Mouse (Mus musculus) heart, embryonic 10.5 days (tissue): Measurements from ENCODE around the gene Mvb12a. TPM values are rescaled to one million over a fixed set of nuclear protein-coding genes. Genes with fewer than 3 reads are reported as not detected.

ENCODE experiments used
- DNase-seq: peaks from one replicate; pipeline ENCODE4 v3.0.0-alpha.2; 2017; ENCODE audit warnings: low spot score
- H3K27ac ChIP-seq: fragments of 300-500 bp; sonication (generic); 2 replicates; pipeline ENCODE4 v1.5.1; 2016; ENCODE audit warnings: mild to moderate bottlenecking
- H3K27me3 ChIP-seq: fragments of 300-500 bp; sonication (generic); 2 replicates; pipeline ENCODE4 v1.6.1; 2016; ENCODE audit warnings: mild to moderate bottlenecking; ENCODE audit not compliant: poor library complexity, insufficient read depth, severe bottlenecking
- H3K36me3 ChIP-seq: fragments of 300-500 bp; sonication (generic); 2 replicates; pipeline ENCODE4 v1.6.1; 2016; ENCODE audit warnings: mild to moderate bottlenecking, moderate library complexity
- H3K4me1 ChIP-seq: fragments of 300-500 bp; sonication (generic); 2 replicates; pipeline ENCODE4 v1.6.1; 2016; ENCODE audit warnings: mild to moderate bottlenecking
- H3K4me3 ChIP-seq: fragments of 300-500 bp; sonication (generic); 2 replicates; pipeline ENCODE4 v1.5.1; 2016; ENCODE audit warnings: mild to moderate bottlenecking, moderate library complexity
- H3K9me3 ChIP-seq: fragments of 300-500 bp; sonication (generic); 2 replicates; pipeline ENCODE4 v1.6.1; 2016; ENCODE audit warnings: mild to moderate bottlenecking, moderate library complexity
- WGBS: fragments of 180-500 bp; shearing (Covaris S2); methylation state at CpG from one replicate; pipeline ENCODE4 v1.1.7; 2016; 5-methylcytosine and 5-hydroxymethylcytosine counted together
- polyA plus RNA-seq: library from polyadenylated mRNA; unstranded; fragments of >200 nt; fragmentation: Nextera tagmentation; extraction: Ambion mirVana; gene quantifications from 2 replicates; pipeline ENCODE4 v1.2.1, GENCODE M21; 2016

The Mvb12a gene
- polyA plus RNA-seq, 1 experiment from 2014 or later = 75.6 TPM

DNA sequence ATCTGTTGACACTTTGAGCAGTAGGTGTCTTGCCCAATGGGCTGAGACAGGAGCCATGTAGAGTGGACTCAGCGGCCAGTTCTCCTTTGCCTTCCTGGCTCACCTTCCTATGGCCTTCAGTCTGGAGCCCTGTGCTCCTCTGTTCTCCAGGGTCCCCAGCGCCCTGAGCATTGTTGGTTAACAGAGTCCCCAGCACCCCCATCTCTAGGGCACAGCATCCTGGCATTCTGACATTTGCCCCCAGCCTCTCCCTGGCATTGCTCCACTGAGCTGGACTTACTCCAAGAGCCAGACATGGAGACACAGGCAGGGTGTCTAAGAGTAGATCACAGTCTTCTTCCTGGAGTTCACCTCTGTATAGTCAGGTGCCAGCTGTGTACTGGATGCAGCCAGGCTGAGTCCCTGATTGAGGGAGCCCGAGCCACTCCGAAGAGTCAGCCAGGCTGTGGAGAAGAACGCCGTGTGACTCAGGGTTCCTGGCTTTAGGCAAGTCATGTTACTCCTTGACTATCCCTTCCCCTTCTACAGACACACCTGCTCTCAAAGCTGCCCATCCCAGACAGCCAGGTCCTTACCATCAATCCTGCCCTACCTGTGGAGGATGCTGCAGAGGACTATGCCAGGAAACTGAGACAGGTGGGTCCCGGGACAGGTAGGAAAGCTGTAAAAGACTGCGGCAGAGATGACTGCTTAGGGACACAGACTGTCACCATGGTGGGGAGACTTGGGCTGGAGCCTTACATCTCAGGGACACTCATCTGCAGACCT lies 51.0 kb downstream of the Mvb12a start:
- H3K36me3 ChIP-seq = peaks cover 12% of the 10 kb centered on the region; the same call in 1 of the 2 replicates
- peak; percentile 74 for DNase-seq
- 91% methylated on average over 8 of the region's 8 CpGs for WGBS
- H3K27ac ChIP-seq = no peak overlapping the region
- no peak overlapping the region for H3K4me3 ChIP-seq
- peaks cover 35% of the 10 kb centered on the region for H3K4me1 ChIP-seq
- H3K9me3 ChIP-seq = no peaks in the 10 kb centered on the region
- H3K27me3 ChIP-seq = peaks cover 9% of the 10 kb centered on the region

GRCm38 (mm10) chr8:71594324-71594722 lies 51.6 kb downstream of the Mvb12a start:
- Histone ChIP-seq H3K4me3 (no peak overlapping the region), H3K27me3 (peaks cover 14% of the 10 kb centered on the region), H3K27ac (no peak overlapping the region), H3K9me3 (no peaks in the 10 kb centered on the region), H3K4me1 (peaks cover 35% of the 10 kb centered on the region), H3K36me3 (peaks cover 17% of the 10 kb centered on the region; the same call in 1 of the 2 replicates)
- DNase-seq = no peak
- WGBS = 96% methylated on average over 4 of the region's 4 CpGs

GRCm38 (mm10) chr8:71595862-71596261 lies 53.1 kb downstream of the Mvb12a start:
- Histone ChIP-seq H3K36me3 (peaks cover 25% of the 10 kb centered on the region; the same call in 1 of the 2 replicates), H3K27me3 (peaks cover 30% of the 10 kb centered on the region), H3K4me1 (peaks cover 32% of the 10 kb centered on the region), H3K9me3 (no peaks in the 10 kb centered on the region), H3K4me3 (peak overlapping the region; percentile 25), H3K27ac (no peak overlapping the region)
- DNase-seq = peak; percentile 92
- 10% methylated on average over 27 of the region's 27 CpGs for WGBS

GRCm38 (mm10) chr8:71596384-71596783 lies 53.7 kb downstream of the Mvb12a start:
- Histone ChIP-seq H3K27me3 (peaks cover 35% of the 10 kb centered on the region), H3K36me3 (peaks cover 25% of the 10 kb centered on the region; the same call in 1 of the 2 replicates), H3K4me1 (peaks cover 28% of the 10 kb centered on the region), H3K27ac (no peak overlapping the region), H3K9me3 (no peaks in the 10 kb centered on the region), H3K4me3 (no peak overlapping the region)
- WGBS = 55% methylated on average over 6 of the region's 6 CpGs
- DNase-seq = peak; percentile 75

- 77% methylated on average over 4 of the region's 4 CpGs for WGBS
- H3K4me3 ChIP-seq = no peak overlapping the region
- no peak overlapping the region for H3K27ac ChIP-seq
- H3K4me1 ChIP-seq = peaks cover 28% of the 10 kb centered on the region
- peaks cover 25% of the 10 kb centered on the region; the same call in 1 of the 2 replicates for H3K36me3 ChIP-seq
- no peak for DNase-seq
- peaks cover 39% of the 10 kb centered on the region for H3K27me3 ChIP-seq
- no peaks in the 10 kb centered on the region for H3K9me3 ChIP-seq
Observed at GRCm38 (mm10) chr8:71596798-71597197, 54.1 kb downstream of the Mvb12a start.

GRCm38 (mm10) chr8:71597451-71597850 lies 54.7 kb downstream of the Mvb12a start, which contains the start of gene Fam129c:
Gene Fam129c (plus strand): TSS chr8:71597648.
- peaks cover 31% of the 10 kb centered on the region for H3K4me1 ChIP-seq
- peaks cover 46% of the 10 kb centered on the region for H3K27me3 ChIP-seq
- 86% methylated on average over 3 of the region's 3 CpGs for WGBS
- no peak within 1 kb of the TSS for H3K4me3 ChIP-seq
- no peak within 1 kb of the TSS for H3K27ac ChIP-seq
- H3K9me3 ChIP-seq = no peaks in the 10 kb centered on the region
- DNase-seq = no peak
- peaks cover 25% of the 10 kb centered on the region; the same call in 1 of the 2 replicates for H3K36me3 ChIP-seq

Other genes starting within 250 kb of the Mvb12a start
- gene Use1, start 176.1 kb upstream of the Mvb12a start, polyA plus RNA-seq = 68.7 and 79.5 TPM in 2 replicates
- 3.9 and 4.2 TPM in 2 replicates for gene Ocel1, start 171.6 kb upstream of the Mvb12a start, polyA plus RNA-seq
- gene Nr2f6, start 161.0 kb upstream of the Mvb12a start, polyA plus RNA-seq = 48.4 and 79.0 TPM in 2 replicates
- gene Ushbp1, start 147.1 kb upstream of the Mvb12a start, polyA plus RNA-seq = 6.1 and 7.9 TPM in 2 replicates
- 101 and 111 TPM in 2 replicates for gene Babam1, start 146.1 kb upstream of the Mvb12a start, polyA plus RNA-seq
- 33.8 and 35.9 TPM in 2 replicates for gene Ankle1, start 136.9 kb upstream of the Mvb12a start, polyA plus RNA-seq
- 34.5 and 41.5 TPM in 2 replicates for gene Abhd8, start 79.3 kb upstream of the Mvb12a start, polyA plus RNA-seq
- 172 and 181 TPM in 2 replicates for gene Mrpl34, start 78.0 kb upstream of the Mvb12a start, polyA plus RNA-seq
- 107 and 128 TPM in 2 replicates for gene Dda1, start 73.7 kb upstream of the Mvb12a start, polyA plus RNA-seq
- gene Ano8, start 57.0 kb upstream of the Mvb12a start, polyA plus RNA-seq = 0.73 and 2.7 TPM in 2 replicates
- gene Gtpbp3, start 54.8 kb upstream of the Mvb12a start, polyA plus RNA-seq = 13.2 and 14.7 TPM in 2 replicates
- gene Plvap, start 31.2 kb upstream of the Mvb12a start, polyA plus RNA-seq = 174 and 198 TPM in 2 replicates
- 0.99 and 1.3 TPM in 2 replicates for gene Ccdc194, start 17.2 kb upstream of the Mvb12a start, polyA plus RNA-seq
- gene Bst2, start 5.5 kb upstream of the Mvb12a start, polyA plus RNA-seq = 16.8 and 20.7 TPM in 2 replicates
- 0.37 and 0.97 TPM in 2 replicates for gene Tmem221, start 15.9 kb downstream of the Mvb12a start, polyA plus RNA-seq
- not detected in 2 replicates for gene Nxnl1, start 23.7 kb downstream of the Mvb12a start, polyA plus RNA-seq
- 19.0 and 19.4 TPM in 2 replicates for gene Slc27a1, start 26.0 kb downstream of the Mvb12a start, polyA plus RNA-seq
- gene Pgls, start 49.3 kb downstream of the Mvb12a start, polyA plus RNA-seq = 195 and 228 TPM in 2 replicates
- gene Fam129c, start 54.7 kb downstream of the Mvb12a start, polyA plus RNA-seq = 1.6 and 3.6 TPM in 2 replicates
- gene Colgalt1, start 68.1 kb downstream of the Mvb12a start, polyA plus RNA-seq = 54.4 and 60.5 TPM in 2 replicates
- gene Unc13a, start 128.8 kb downstream of the Mvb12a start, polyA plus RNA-seq = 0.31 and 0.48 TPM in 2 replicates
- gene Jak3, start 133.4 kb downstream of the Mvb12a start, polyA plus RNA-seq = 6.7 and 9.7 TPM in 2 replicates
- gene Insl3, start 146.3 kb downstream of the Mvb12a start, polyA plus RNA-seq = 0.99 and 1.5 TPM in 2 replicates
- gene B3gnt3, start 158.9 kb downstream of the Mvb12a start, polyA plus RNA-seq = 1.6 and 2.9 TPM in 2 replicates
- gene Fcho1, start 182.8 kb downstream of the Mvb12a start, polyA plus RNA-seq = 2.0 and 3.1 TPM in 2 replicates